Comparison of ENCODE assay signal across 14 mouse cellular contexts in genomic region chr13:99235428-99236210, GRCm38 (mm10). TPM values are rescaled to one million over a fixed set of nuclear protein-coding genes. Genes with fewer than 3 reads are reported as not detected.
DNase-seq lines count a peak whose midpoint lies in the region; ATAC-seq and TF ChIP-seq lines count a peak whose summit lies in the region.
"Had no signal": no experiment of that assay in that cellular context is flagged by ENCODE, and none has a peak within 500 bp of the region (broad histone marks: within the 10 kb centered on the region; RNA-seq: fewer than 3 reads in every experiment).

No protein-coding gene starts in this region.

- 65% methylated on average over 20 of the region's 20 CpGs for WGBS in kidney, adult 2 months
- 60% methylated on average over 20 of the region's 20 CpGs for WGBS in stomach, embryonic 14.5 days

- no peaks in the 10 kb centered on the region for H3K27me3 ChIP-seq in kidney, adult 2 months (replicated peaks; ENCODE audit: control insufficient read depth, insufficient read depth, low read length)
- H3K27me3 ChIP-seq in stomach, embryonic 14.5 days (ENCODE audit: control insufficient read depth, insufficient read depth, low read length) = no peaks in the 10 kb centered on the region
- H3K27me3 ChIP-seq: embryonic facial prominence, embryonic 13.5 days; hindbrain, embryonic 13.5 days; liver, embryonic 13.5 days; midbrain, embryonic 15.5 days had no signal

- no peak overlapping the region for H3K4me2 ChIP-seq in stomach, embryonic 14.5 days (replicated peaks; ENCODE audit: low read depth, low read length)
- H3K4me2 ChIP-seq: embryonic facial prominence, embryonic 13.5 days; hindbrain, embryonic 13.5 days; liver, embryonic 13.5 days; midbrain, embryonic 15.5 days had no signal

- H3K27ac ChIP-seq in kidney, adult 2 months (ENCODE audit: insufficient read depth, low read depth, low read length) = peak overlapping the region; percentile 52
- H3K27ac ChIP-seq in stomach, embryonic 14.5 days (ENCODE audit: low read length) = peak overlapping the region; percentile 22; the same call in 1 of the 2 replicates
- H3K27ac ChIP-seq: hindbrain, embryonic 13.5 days; liver, embryonic 13.5 days; midbrain, embryonic 15.5 days had no signal

- peak; percentile 25 for DNase-seq in adrenal gland, postnatal 14 days
- no peak for DNase-seq in adrenal gland, postnatal 10 days
- no peak for DNase-seq in kidney, adult 2 months
- no peak for DNase-seq in kidney, adult 8-10 months
- DNase-seq in lung, postnatal 10 days = peak; percentile 17
- no peak for DNase-seq in lung, adult 18-20 months
- no peak for DNase-seq in spleen, postnatal 14 days (ENCODE audit: low spot score in 2 of 2)
- DNase-seq: cerebellum, adult 9-10 months; liver, embryonic 13.5 days; thymus, adult 18-20 months had no signal

- no peaks in the 10 kb centered on the region for H3K9me3 ChIP-seq in stomach, embryonic 14.5 days (ENCODE audit: control insufficient read depth, low read depth, low read length)
- H3K9me3 ChIP-seq: embryonic facial prominence, embryonic 13.5 days; hindbrain, embryonic 13.5 days; liver, embryonic 13.5 days; midbrain, embryonic 15.5 days had no signal

- no peak overlapping the region for H3K4me3 ChIP-seq in kidney, adult 2 months (ENCODE audit: insufficient read depth, low read depth, low read length)
- no peak overlapping the region for H3K4me3 ChIP-seq in stomach, embryonic 14.5 days (ENCODE audit: low read depth, low read length)
- H3K4me3 ChIP-seq: embryonic facial prominence, embryonic 13.5 days; hindbrain, embryonic 13.5 days; liver, embryonic 13.5 days; midbrain, embryonic 15.5 days had no signal

- ATAC-seq in stomach, embryonic 14.5 days (ENCODE audit: insufficient number of reproducible peaks, insufficient read depth, low FRiP score, low read depth) = no peak
- ATAC-seq: midbrain, embryonic 15.5 days had no signal

- no peak overlapping the region for H3K9ac ChIP-seq in stomach, embryonic 14.5 days (replicated peaks; ENCODE audit: low read depth, low read length)
- H3K9ac ChIP-seq: embryonic facial prominence, embryonic 13.5 days; hindbrain, embryonic 13.5 days; liver, embryonic 13.5 days; midbrain, embryonic 15.5 days had no signal

- TF ChIP-seq POLR2A in kidney, adult 2 months (IDR thresholded peaks at IDR 0.05; ENCODE audit: low read depth, low read length) = no peak

- H3K36me3 ChIP-seq in kidney, adult 2 months (ENCODE audit: control insufficient read depth, insufficient read depth, low read length) = no peaks in the 10 kb centered on the region
- no peaks in the 10 kb centered on the region for H3K36me3 ChIP-seq in stomach, embryonic 14.5 days (ENCODE audit: control insufficient read depth, insufficient read depth, low read length)
- H3K36me3 ChIP-seq: embryonic facial prominence, embryonic 13.5 days; hindbrain, embryonic 13.5 days; liver, embryonic 13.5 days; midbrain, embryonic 15.5 days had no signal

- peaks cover 14% of the 10 kb centered on the region for H3K4me1 ChIP-seq in kidney, adult 2 months (ENCODE audit: control insufficient read depth, insufficient read depth, low read length)
- H3K4me1 ChIP-seq in stomach, embryonic 14.5 days (ENCODE audit: control insufficient read depth, insufficient read depth, low read length) = peaks cover 33% of the 10 kb centered on the region

- TF ChIP-seq CTCF in kidney, adult 2 months (conservative IDR thresholded peaks at IDR 0.05; ENCODE audit: insufficient read depth, insufficient read length, low read depth, low read length) = no peak

RNA-seq across cellular contexts. Expression of gene Zfp366, which starts 51.0 kb away (rescaled TPM):
- total RNA-seq in adrenal gland, postnatal 14 days (2021) = 10.3 and 12.3 TPM in 2 replicates
- 10 to 100 TPM in 1 of 2 experiments, 1 to 10 TPM in 1; 8.3 to 10.8 TPM for total RNA-seq in adrenal gland, postnatal 10 days (2021)
- 3.1 and 4.3 TPM in 2 replicates for polyA plus RNA-seq in kidney, adult 2 months (2012; rRNA removed)
- polyA plus RNA-seq in stomach, embryonic 14.5 days (2014; fragmentation: Nextera tagmentation; extraction: Ambion mirVana) = 0.93 and 1.2 TPM in 2 replicates

Comparison
In these comparisons a context has a peak if more than half of its experiments do, and no peak if none do; other contexts are left out.
1. DNase-seq: peak in adrenal gland, postnatal 14 days (single experiment) and lung, postnatal 10 days (single experiment); none in adrenal gland, postnatal 10 days (single experiment), kidney, adult 2 months (single experiment), kidney, adult 8-10 months (0 of 2), lung, adult 18-20 months (0 of 2) and spleen, postnatal 14 days (0 of 2).